Mouse (Mus musculus) olfactory bulb, adult 2 months (tissue): ENCODE measurements at regions not wholly inside any gene's neighbourhood (a gene's known extent, or its start where the extent isn't known, plus 50 kb on each side); places are given as distances from the start of the nearest gene placed in this dataset.
"Not testable (repeated sequence)": the region's sequence is repeated elsewhere in the genome, so short reads cannot be mapped to it uniquely, and the experiment has no call there.

Source experiments
- H3K27ac ChIP-seq: fragments of 200-500 bp; 2 replicates; pipeline ENCODE4 v1.5.1; 2012; ENCODE audit warnings: low read depth, low read length; ENCODE audit not compliant: insufficient read depth
- H3K4me1 ChIP-seq: fragments of 200-500 bp; 2 replicates; pipeline ENCODE4 v1.6.1; 2012; ENCODE audit warnings: low read length; ENCODE audit not compliant: control insufficient read depth, insufficient read depth
- H3K4me3 ChIP-seq: fragments of 200-500 bp; 2 replicates; pipeline ENCODE4 v1.5.1; 2012; ENCODE audit warnings: mild to moderate bottlenecking, low read depth, low read length, moderate library complexity; ENCODE audit not compliant: insufficient read depth
- CTCF ChIP-seq: fragments of 200-500 bp; IDR thresholded peaks from 2 replicates; pipeline ENCODE4 v1.5.1; 2012; ENCODE audit warnings: low read depth, mild to moderate bottlenecking, low read length, moderate library complexity; ENCODE audit not compliant: insufficient read depth
- POLR2A ChIP-seq: fragments of 200-500 bp; IDR thresholded peaks from 2 replicates; pipeline ENCODE4 v1.6.1; 2012; ENCODE audit warnings: mild to moderate bottlenecking, low read depth, low read length, moderate library complexity; ENCODE audit not compliant: insufficient read depth
- WGBS: fragments of 180-500 bp; shearing (Covaris S2); methylation state at CpG from one replicate; pipeline ENCODE4 v1.1.7; 2018; 5-methylcytosine and 5-hydroxymethylcytosine counted together

DNA sequence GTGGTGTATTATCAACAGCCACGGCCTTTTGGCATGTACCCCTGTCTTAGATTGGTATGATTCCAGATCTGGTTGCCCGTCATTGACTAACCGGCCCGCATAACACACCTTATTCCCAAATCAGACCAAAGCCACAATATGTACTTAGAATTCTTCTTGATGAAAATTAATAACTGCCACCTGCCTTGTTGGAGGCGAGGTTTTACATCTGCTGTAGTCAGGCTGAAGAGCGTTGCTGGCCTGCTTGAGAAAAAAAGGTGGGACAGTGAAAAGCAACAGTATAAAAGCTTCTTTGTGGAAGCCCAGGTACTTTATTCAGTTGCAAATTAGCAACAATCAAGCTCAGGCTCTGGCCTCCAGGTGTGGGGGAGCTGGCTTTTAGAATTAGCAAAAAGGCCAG is 223.6 kb upstream of the Car8 start:
- H3K4me3 ChIP-seq, H3K27ac ChIP-seq, H3K4me1 ChIP-seq: not testable (repeated sequence)
- 97% methylated on average over 6 of the region's 6 CpGs for WGBS

DNA sequence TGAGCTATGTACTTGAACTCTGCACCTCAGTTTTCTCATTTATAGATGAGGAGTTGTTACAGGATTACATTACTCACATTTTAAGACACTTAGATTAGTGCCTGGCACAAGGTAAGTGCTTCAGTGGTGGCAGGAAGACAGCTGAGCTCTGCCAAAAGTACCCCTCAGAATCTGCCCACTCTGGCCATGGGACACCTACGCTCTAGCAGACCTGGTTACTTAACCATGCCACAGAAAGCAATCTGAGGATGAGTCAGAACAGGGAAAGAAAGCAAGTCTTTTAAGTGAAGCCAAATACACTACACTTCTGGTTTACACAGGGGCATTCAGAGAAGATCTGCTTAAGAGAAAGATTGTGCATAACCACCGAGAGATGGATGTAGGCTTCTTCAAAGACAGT is 215.5 kb upstream of the Car8 start:
- H3K4me1 ChIP-seq, result no peaks in the 10 kb centered on the region
- no peak for TF ChIP-seq CTCF
- WGBS, result 88% methylated on average over 2 of the region's 2 CpGs
- H3K4me3 ChIP-seq, result no peak overlapping the region
- H3K27ac ChIP-seq, result no peak overlapping the region

DNA sequence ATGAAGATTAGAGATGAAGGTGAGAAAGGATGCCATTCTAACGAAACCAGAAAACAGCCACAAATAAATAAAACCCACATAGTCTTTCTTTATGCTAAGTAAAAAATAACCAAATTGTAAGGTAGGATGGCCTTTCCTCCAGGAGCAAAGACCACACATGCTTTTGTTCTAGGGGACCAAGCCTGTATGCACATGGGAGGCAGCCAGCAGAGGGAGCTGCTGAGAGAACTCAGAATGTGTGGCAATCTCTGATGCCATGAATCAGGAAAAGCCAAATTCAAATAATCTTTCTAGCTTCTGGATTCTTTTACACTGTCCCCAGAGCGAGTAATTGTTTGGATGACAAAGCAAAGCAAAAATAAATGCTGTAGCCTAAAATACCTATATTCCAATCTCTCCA is 193.6 kb upstream of the Car8 start:
- WGBS, result 72% methylated on average over 2 of the region's 2 CpGs
- no peak overlapping the region for H3K27ac ChIP-seq
- no peak for TF ChIP-seq CTCF
- no peak for TF ChIP-seq POLR2A
- H3K4me1 ChIP-seq, result peaks cover 3% of the 10 kb centered on the region
- H3K4me3 ChIP-seq, result no peak overlapping the region

DNA sequence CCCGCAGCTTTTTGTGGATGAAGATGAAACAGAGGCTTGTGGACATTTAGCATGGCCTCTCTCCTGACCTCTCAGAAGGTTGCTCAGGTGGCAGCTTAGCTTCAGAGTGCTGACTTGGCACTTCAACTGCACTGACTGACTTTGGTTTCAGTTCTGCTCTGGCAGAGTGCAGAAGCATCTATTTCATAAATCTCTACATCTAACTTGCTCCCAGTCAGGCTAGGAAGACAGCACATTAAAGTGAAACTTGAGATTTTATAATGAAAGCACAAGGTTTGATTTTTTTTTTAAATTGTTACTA is 192.1 kb upstream of the Car8 start:
- Histone ChIP-seq H3K4me3 (no peak overlapping the region), H3K4me1 (peaks cover 3% of the 10 kb centered on the region), H3K27ac (no peak overlapping the region)
- 7% methylated on average over 1 of the region's 1 CpGs for WGBS
- no peak for TF ChIP-seq POLR2A
- no peak for TF ChIP-seq CTCF

DNA sequence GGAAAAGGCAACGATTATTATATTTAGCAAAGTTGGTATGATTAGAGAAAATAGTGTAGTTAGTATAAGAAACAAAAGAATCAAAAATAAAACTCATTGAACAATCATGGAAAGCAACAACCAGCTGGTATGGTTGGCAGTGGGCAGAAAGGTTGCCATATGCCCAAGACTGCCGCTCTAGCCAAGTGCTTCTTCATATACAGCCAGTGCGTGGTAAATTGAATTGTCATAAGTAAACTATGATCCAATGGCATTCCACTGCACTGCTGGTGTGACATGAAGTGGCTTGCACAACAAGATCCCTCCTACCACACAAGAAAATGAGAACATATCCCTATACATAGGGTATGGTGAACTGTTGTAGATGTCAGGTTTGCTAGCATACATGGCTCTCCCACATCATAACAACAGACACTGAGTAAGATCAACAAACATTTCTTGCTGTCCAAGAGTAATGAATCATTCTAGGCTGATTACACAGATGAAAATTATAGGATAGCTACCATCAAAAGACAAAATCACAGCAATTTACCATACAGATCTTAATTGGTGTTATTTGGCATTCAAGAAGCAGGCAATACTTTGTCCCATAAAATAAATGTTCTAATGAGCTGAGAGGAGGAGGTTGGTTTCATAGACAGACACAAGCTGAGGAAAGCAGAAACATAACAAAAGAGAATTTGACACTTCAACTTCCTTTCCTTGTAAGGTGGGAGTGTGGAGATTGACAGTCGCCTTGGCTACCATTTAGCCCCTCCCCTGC is 191.6 kb upstream of the Car8 start:
- 51% methylated on average over 4 of the region's 4 CpGs for WGBS
- peaks cover 3% of the 10 kb centered on the region for H3K4me1 ChIP-seq
- TF ChIP-seq POLR2A (no peak), CTCF (no peak)

DNA sequence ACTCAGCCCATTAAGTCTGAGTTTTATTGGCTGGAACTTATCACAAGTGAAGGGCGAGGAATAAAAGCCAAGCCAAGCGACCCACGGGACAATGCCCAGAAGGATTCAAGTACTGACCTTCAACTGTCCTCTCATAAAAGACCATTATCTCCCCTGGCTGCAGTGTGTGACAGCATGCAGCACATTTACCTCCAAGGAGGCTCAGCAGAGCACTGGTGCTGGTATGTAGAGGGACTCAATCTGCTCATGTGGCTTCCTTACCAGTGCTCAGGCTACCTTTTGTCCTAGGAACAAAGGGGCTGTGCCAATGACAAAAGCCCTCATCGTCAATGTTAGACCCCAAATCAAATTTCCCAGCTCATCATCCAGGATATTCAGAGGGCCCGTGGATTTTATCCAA is 190.9 kb upstream of the Car8 start:
- no peak overlapping the region for H3K4me3 ChIP-seq
- 80% methylated on average over 5 of the region's 5 CpGs for WGBS
- no peak overlapping the region for H3K27ac ChIP-seq
- TF ChIP-seq POLR2A (no peak), CTCF (no peak)
- H3K4me1 ChIP-seq, result peaks cover 3% of the 10 kb centered on the region

More for the DNA sequence above, 191.6 kb upstream of the Car8 start:
- H3K4me3 ChIP-seq, result no peak overlapping the region
- H3K27ac ChIP-seq, result no peak overlapping the region

DNA sequence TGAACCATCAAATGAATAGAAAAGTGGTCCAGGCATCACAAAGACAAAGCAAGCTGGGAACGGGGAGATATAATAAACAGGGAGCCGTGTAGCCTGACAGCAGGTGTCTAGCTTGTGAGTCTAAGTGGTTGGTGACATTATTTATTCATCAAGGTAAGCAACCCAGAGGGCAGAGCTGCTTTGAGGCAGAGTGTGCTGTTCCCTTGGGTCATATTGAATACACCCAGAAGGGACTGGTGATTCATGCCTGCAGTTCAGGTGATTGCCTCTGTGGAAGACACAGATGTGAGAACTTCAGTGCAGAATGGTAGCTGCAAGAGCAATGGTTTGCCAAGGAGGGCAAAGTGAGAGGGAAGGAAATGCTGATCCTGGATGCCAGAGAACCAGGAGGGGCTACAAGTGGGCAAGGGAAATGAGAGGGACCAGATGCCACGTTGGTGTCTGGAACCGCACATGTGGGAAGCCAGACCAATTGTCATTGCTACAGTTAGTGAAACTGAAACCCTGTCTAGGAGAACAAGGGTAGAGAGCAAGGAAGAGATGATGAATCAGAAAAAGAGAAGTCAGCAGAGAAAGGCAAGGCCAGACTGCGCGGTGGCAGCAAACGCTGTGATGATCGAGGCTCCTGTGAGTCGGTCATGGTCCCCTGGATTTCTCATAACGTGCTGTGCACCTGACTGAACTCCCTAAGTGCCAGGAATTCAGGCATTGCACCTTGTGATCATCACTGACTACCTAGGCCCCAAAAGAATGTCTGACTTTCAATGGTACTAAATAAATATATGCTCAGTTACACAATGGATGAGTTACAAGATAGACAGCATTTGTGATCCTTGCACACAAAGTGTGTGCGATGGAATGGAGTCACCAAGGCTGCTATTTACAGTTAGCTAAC is 190.0 kb upstream of the Car8 start:
- no peak overlapping the region for H3K27ac ChIP-seq
- WGBS, result 94% methylated on average over 11 of the region's 11 CpGs
- TF ChIP-seq CTCF, result no peak
- TF ChIP-seq POLR2A, result no peak
- H3K4me3 ChIP-seq, result no peak overlapping the region
- H3K4me1 ChIP-seq, result peaks cover 3% of the 10 kb centered on the region

DNA sequence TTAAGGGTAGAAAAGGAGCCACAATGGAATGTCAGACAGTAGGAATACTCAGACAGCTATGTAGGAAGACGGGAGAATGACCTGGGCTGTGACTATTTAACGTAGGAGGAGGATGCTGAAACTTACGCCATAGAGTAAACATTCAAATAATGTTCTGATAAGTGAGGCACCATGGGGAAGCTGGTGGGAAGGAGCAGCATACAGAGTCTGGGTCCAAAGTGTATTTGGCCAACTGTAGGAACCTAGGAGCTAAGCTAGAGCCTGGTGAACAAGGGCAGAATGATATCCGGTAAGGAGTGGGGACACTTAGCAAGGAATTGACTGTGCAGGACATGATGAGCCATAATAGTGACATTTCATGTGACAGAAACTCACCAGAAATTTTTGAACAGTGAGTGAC is 189.0 kb upstream of the Car8 start:
- no peak overlapping the region for H3K4me3 ChIP-seq
- peaks cover 3% of the 10 kb centered on the region for H3K4me1 ChIP-seq
- WGBS, result 90% methylated on average over 4 of the region's 4 CpGs
- H3K27ac ChIP-seq, result no peak overlapping the region
- TF ChIP-seq POLR2A (no peak), CTCF (no peak)

DNA sequence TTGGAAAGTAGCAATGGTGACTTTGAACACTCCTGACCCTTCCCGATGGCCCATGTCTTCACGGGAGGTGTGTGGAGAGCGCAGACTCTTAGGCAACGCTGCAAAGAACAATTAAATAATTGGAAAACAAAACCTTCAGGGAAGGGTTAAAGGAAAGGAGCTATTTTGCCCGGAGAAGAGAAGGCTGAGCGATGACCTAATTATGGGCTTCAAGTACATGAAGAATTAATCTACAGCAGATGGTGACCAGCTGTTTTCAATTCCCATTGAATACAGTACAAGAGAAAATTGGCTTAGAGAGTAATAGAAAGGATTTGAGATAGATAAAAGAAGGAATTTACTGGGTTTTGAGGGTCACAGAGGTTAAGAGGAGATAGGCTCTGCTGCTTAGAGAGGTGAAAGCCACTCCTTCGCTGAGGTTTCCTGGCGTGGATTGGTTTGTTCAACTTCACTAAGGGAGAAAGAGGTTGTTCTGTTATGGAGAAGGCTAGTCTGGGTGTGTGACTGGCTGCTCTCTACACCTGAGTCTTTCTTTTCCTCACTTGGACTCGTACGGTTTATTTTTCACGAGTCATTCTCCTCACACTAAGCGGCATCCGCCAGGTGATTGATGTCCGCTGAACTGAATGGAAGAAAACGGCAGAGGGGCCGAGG is 184.7 kb upstream of the Car8 start:
- TF ChIP-seq POLR2A (no peak), CTCF (no peak)
- WGBS, result 75% methylated on average over 16 of the region's 16 CpGs
- no peaks in the 10 kb centered on the region for H3K4me1 ChIP-seq
- no peak overlapping the region for H3K27ac ChIP-seq
- H3K4me3 ChIP-seq, result no peak overlapping the region
